Mouse (Mus musculus) liver, adult 2 months (tissue): ENCODE measurements around the gene Cuedc2. TPM values are rescaled to one million over a fixed set of nuclear protein-coding genes. Genes with fewer than 3 reads are reported as not detected.

Experiments
- DNase-seq: peaks from one replicate; pipeline ENCODE4 v3.0.0-alpha.2; 2011; ENCODE audit warnings: low read depth, low spot score; ENCODE audit errors: extremely low read depth
- H3K27ac ChIP-seq: fragments of 200-500 bp; replicated peaks from 2 replicates; pipeline ENCODE4 v1.5.1; 2012; ENCODE audit warnings: low read depth, mild to moderate bottlenecking, control low read depth, inconsistent platforms, low read length; ENCODE audit not compliant: insufficient read depth
- H3K27me3 ChIP-seq: fragments of 200-500 bp; 2 replicates; pipeline ENCODE4 v1.6.1; 2012; ENCODE audit warnings: mild to moderate bottlenecking, moderate library complexity, low read length, inconsistent platforms; ENCODE audit not compliant: control insufficient read depth, insufficient read depth
- H3K36me3 ChIP-seq: fragments of 200-500 bp; 2 replicates; pipeline ENCODE4 v1.6.1; 2012; ENCODE audit warnings: low read length, inconsistent platforms; ENCODE audit not compliant: control insufficient read depth, insufficient read depth
- H3K4me1 ChIP-seq: fragments of 200-500 bp; 2 replicates; pipeline ENCODE4 v1.6.1; 2011; ENCODE audit warnings: low read length; ENCODE audit not compliant: control insufficient read depth, insufficient read depth
- H3K4me3 ChIP-seq: fragments of 200-500 bp; 2 replicates; pipeline ENCODE4 v1.5.1; 2011; ENCODE audit warnings: low read depth, mild to moderate bottlenecking, control low read depth, low read length, moderate library complexity; ENCODE audit not compliant: insufficient read depth
- H3K79me2 ChIP-seq: fragments of 200-500 bp; 2 replicates; pipeline ENCODE4 v1.6.1; 2012; ENCODE audit warnings: inconsistent platforms, mild to moderate bottlenecking, low read length, moderate library complexity; ENCODE audit not compliant: control insufficient read depth, insufficient read depth
- H3K9ac ChIP-seq: fragments of 200-500 bp; 2 replicates; pipeline ENCODE4 v1.6.1; 2012; ENCODE audit warnings: low read depth, mild to moderate bottlenecking, control low read depth, inconsistent platforms, low read length
- CTCF ChIP-seq: fragments of 200-500 bp; IDR thresholded peaks from 2 replicates; pipeline ENCODE4 v1.5.1; 2011; ENCODE audit warnings: low read depth, low read length, control low read depth
- POLR2A ChIP-seq: fragments of 200-500 bp; IDR thresholded peaks from 2 replicates; pipeline ENCODE4 v1.6.1; 2011; ENCODE audit warnings: low read length, control low read depth; ENCODE audit not compliant: insufficient read depth; ENCODE audit errors: extremely low read depth
- WGBS: fragments of 180-500 bp; shearing (Covaris S2); methylation state at CpG from one replicate; pipeline ENCODE4 v1.1.7; 2018; 5-methylcytosine and 5-hydroxymethylcytosine counted together
- polyA plus RNA-seq: library from polyadenylated mRNA; depleted of rRNA; stranded (reverse); fragments of >200 nt; gene quantifications from 2 replicates; pipeline ENCODE4 v1.2.3, GENCODE M21; 2012
- total RNA-seq: library from RNA; depleted of rRNA; stranded (reverse); fragments of >200 nt; gene quantifications from 2 replicates; pipeline ENCODE4 v1.2.3, GENCODE M21; 2014

Cuedc2 gene
- total and polyA plus RNA-seq, 2 experiments, result 19.5 to 24.6 TPM

DNA sequence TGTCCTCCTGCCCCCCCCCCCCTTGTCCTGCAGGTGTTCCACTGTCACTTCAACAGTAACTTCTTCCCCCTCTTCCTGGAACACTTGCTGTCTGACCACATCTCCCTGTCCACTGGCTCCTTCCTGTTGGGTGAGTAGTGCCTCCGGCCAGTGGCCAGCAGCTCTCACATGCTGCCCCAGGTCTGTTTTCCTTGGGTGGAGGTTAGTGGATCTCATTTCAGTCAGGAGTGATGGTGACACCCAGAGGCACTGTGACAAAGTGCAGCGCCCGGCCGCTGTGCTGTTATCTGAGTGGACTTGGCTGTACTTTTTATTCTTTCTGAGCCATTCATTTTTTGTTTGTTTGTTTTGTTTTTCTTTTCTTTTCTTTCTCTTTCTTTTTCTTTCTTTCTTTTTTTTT is 30.7 kb upstream of the Cuedc2 start:
- TF ChIP-seq POLR2A, result no peak
- TF ChIP-seq CTCF, result peak; percentile 82
- H3K36me3 ChIP-seq, result no peaks in the 10 kb centered on the region
- no peak overlapping the region for H3K27ac ChIP-seq
- H3K79me2 ChIP-seq, result no peaks in the 10 kb centered on the region
- no peak overlapping the region for H3K9ac ChIP-seq
- WGBS, result 4% methylated on average over 4 of the region's 4 CpGs
- H3K4me3 ChIP-seq, result no peak overlapping the region
- H3K4me1 ChIP-seq, result no peaks in the 10 kb centered on the region
- H3K27me3 ChIP-seq, result no peaks in the 10 kb centered on the region
- DNase-seq, result peak; percentile 61

DNA sequence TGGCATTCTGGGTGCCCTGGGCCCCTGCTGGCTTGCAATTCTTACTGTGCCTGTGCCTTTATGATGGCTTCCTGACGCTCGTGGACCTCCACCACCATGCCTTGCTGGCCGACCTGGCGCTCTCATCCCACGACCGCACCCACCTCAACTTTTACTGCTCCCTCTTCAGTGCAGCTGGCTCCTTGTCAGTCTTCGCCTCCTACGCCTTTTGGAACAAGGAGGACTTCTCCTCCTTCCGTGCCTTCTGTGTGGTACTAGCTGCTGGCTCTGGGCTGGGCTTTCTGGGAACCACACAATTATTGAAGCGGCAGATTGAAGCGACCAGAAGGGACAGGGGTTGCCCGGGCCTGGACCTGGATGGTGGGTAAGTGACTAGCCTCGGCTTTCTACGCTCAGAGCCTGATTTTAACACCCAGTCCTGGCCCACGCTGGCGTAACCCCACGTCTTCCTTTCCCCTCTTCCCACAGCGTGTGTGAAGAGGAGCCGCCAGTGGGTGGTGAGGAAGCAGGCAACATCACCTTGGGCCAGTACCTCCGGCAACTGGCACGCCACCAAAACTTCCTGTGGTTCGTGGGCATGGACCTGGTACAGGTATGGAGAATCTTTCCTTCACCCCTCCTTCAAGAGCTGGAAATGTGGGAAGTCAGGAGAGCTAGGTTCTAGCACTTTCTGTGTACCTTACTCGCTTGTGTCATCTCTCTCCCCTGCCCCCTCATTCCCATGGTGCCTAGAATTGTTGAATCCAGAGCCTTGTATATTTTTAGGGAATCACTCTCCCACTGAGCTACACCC is 29.5 kb upstream of the Cuedc2 start:
- Histone ChIP-seq H3K79me2 (no peaks in the 10 kb centered on the region), H3K27ac (no peak overlapping the region), H3K4me3 (no peak overlapping the region), H3K27me3 (no peaks in the 10 kb centered on the region), H3K4me1 (no peaks in the 10 kb centered on the region), H3K9ac (no peak overlapping the region), H3K36me3 (no peaks in the 10 kb centered on the region)
- DNase-seq, result no peak
- 94% methylated on average over 23 of the region's 23 CpGs for WGBS
- TF ChIP-seq CTCF (no peak), POLR2A (no peak)

DNA sequence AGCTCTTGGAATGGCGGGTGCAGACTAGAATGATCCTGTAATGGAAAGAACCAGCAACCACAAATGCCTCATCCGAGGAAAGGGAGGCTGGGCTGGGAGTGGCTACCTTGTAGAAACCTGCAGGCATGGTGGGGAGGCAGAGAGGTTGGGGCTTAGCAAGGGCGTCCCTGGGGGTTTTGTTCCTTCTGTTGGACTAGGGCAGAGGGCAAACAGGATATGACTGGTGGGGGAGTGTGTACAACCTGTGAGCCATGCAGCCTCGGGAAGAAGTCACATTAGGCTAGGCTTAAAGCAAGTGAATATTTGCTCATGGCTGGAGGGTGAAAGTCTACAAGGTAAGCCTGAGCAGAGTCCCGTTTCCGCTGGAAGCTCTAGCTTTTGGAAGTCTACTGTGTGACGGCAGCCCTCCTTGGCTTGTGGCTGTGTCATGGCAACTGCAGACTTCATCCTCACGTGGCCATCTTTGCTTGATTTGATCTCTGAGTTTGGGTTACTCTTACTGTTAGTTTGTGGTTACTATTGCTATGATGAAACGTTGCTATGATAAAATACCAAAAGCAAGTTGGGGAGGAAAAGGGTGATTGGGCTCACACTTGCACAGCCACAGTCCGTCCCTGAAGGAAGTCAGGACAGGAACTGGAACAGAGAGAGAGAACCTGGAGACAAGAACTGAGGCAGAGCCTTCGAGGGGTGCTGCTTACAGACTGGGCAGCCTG is 24.9 kb upstream of the Cuedc2 start:
- DNase-seq, result no peak
- Histone ChIP-seq H3K9ac (no peak overlapping the region), H3K79me2 (no peaks in the 10 kb centered on the region), H3K27me3 (no peaks in the 10 kb centered on the region), H3K4me1 (no peaks in the 10 kb centered on the region), H3K27ac (no peak overlapping the region), H3K36me3 (no peaks in the 10 kb centered on the region), H3K4me3 (no peak overlapping the region)
- TF ChIP-seq CTCF, result no peak
- TF ChIP-seq POLR2A, result no peak
- 59% methylated on average over 11 of the region's 11 CpGs for WGBS

DNA sequence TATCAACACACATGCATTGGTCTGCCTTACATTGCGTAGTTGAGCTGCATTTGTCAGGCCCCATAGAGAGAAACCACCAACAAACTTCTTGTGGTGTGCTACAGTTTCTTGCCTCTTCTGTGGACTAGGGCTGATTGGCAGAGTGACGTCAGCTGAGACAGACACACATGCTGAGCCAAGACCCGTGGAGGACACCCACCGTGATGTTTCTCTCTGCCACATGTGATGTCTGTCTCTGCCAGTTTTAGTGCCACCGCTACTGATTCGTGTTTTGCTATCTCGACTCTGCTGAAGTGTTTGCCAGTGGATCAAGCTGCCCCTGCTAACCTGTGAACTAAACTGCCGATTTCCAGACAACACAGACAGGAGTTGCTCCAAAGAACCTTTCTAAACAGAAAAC is 23.6 kb upstream of the Cuedc2 start:
- no peak overlapping the region for H3K9ac ChIP-seq
- 85% methylated on average over 8 of the region's 8 CpGs for WGBS

DNA sequence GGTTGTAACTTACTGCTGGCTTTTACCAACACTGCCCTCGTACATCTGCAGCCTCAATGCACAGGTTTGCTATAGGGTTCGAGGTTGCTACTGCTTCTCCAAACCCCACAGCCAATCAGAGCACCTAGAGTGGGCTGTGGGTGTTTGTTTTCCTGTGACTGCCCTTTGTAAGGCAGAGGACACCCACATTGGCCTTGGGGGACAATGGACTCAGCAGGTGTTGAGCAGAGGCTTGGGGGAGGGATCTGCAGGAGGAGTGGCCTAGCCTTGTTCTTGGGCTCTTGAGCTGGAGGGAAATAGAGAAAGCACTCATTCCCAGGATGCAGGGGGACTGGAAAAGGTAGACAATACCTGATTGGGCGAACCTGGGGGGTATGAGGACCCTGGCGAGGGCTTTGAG is 19.9 kb upstream of the Cuedc2 start:
- DNase-seq, result no peak
- H3K9ac ChIP-seq, result no peak overlapping the region
- no peaks in the 10 kb centered on the region for H3K36me3 ChIP-seq
- H3K4me1 ChIP-seq, result 0 out of 2 replicates have a peak, but pooled peaks cover 2% of the 10 kb centered on the region
- WGBS, result 72% methylated on average over 4 of the region's 4 CpGs
- no peak overlapping the region for H3K27ac ChIP-seq
- no peaks in the 10 kb centered on the region for H3K27me3 ChIP-seq
- TF ChIP-seq CTCF (no peak), POLR2A (no peak)
- no peak overlapping the region for H3K4me3 ChIP-seq
- H3K79me2 ChIP-seq, result no peaks in the 10 kb centered on the region

More for the DNA sequence above, 23.6 kb upstream of the Cuedc2 start:
- no peak for TF ChIP-seq CTCF
- TF ChIP-seq POLR2A, result no peak
- Histone ChIP-seq H3K4me1 (no peaks in the 10 kb centered on the region), H3K79me2 (no peaks in the 10 kb centered on the region), H3K4me3 (no peak overlapping the region), H3K27ac (no peak overlapping the region), H3K36me3 (no peaks in the 10 kb centered on the region), H3K27me3 (no peaks in the 10 kb centered on the region)
- DNase-seq, result no peak
